Mouse (Mus musculus): ENCODE results near the gene Cc2d1a.

DNA sequence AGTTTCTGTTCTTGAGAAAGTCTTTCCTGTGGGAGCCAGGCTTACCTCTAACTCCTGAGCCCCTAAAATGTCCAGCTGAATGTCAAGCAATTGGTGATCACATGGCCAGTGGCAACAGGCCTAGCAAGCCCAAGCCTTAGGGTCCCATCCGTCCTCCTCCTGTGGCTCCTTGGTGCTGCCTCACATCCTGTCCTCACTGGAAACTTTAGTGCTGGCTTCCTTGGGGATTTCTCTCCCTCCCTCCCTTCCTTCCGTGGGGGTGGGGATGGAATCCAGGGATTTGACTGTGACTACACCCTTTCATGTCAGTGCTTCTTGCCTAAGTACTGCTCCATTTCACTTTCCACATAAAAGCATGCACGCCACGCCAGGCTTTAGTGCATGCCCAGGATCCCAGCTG lies 41.9 kb upstream of the Cc2d1a start:
- TF ChIP-seq POLR2A (IDR thresholded peaks at IDR 0.05; ENCODE audit: insufficient read depth, low read depth, low read length) (no peak), CTCF (IDR thresholded peaks at IDR 0.05; ENCODE audit: insufficient read depth, low read depth, low read length) (no peak)
